Mouse (Mus musculus): Measurements from ENCODE around the gene Arhgef17. TPM values are rescaled to one million over a fixed set of nuclear protein-coding genes. Genes with fewer than 3 reads are reported as not detected.
A peak's percentile ranks its signal among the peaks of the same experiment; 100 is the strongest.

Arhgef17 gene
- polyA plus RNA-seq (2016; fragmentation: Nextera tagmentation; extraction: Ambion mirVana) = 6.4 and 7.1 TPM in 2 replicates

DNA sequence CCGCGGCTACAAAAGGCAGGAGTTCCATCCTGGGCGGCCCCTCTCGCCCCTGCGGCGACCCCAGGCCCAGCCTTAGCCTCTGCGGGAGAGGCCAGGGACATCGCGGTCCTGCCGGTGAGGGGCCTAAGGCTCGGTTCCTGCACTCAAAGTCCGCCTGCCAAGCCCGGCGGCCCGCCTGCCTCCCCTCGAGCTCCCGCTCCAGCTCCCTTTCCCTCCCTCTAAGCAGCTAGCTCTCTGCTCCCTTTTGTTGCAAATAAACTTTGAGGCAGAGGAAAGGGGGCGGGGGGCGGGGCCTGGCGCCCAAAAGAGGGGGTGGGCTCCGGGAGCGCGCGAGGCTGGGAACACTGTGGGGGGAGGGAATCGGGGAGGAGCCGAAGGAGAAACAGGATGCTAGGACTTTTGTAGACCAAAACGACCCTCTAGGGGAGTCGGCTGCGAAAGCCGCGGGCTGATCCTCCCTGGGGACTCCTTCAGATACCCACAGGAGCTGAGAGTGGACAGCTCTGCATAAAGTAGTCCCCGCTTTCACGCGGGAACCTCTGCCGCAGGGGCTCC, at the start of gene Arhgef17:
Gene Arhgef17 (minus strand): TSS at position 182 of the 555 bp plus-strand sequence.
- peak; percentile 93 for DNase-seq (ENCODE audit: low spot score)
- H3K36me3 ChIP-seq = peaks cover 19% of the 10 kb centered on the region
- H3K27me3 ChIP-seq (ENCODE audit: low read depth, poor library complexity, severe bottlenecking) = peaks cover 28% of the 10 kb centered on the region
- peak within 1 kb of the TSS; percentile 77 for H3K4me3 ChIP-seq
- under 1% methylated on average over 35 of the region's 35 CpGs for WGBS
- H3K27ac ChIP-seq (replicated peaks) = peak within 1 kb of the TSS; percentile 97
- H3K9me3 ChIP-seq (replicated peaks) = no peaks in the 10 kb centered on the region
- peaks cover 62% of the 10 kb centered on the region for H3K4me1 ChIP-seq

DNA sequence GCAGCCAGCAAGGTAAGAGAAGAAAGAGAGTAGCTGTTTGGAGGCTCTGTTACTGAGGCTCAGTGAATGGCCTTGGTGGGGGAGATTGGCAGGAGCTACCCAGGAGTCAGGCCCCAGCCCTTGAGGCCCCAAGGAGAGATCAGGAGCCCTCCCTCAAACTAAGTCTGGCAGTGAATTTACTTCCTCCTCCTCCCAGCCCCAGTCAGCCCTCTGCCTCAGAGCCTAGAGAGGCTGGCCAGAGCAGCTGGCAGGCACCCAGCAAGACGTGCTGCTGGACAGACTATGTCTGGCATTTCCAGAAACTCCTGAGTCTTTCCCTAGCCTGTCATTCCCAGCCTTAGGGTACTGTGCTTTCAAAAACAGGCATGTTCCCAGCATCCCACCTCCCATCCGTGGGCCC, 47.3 kb upstream of the Arhgef17 start:
- DNase-seq (ENCODE audit: low spot score) = no peak
- Histone ChIP-seq H3K27ac (replicated peaks) (no peak overlapping the region), H3K27me3 (ENCODE audit: low read depth, poor library complexity, severe bottlenecking) (peaks cover 23% of the 10 kb centered on the region), H3K4me1 (peaks cover 11% of the 10 kb centered on the region), H3K36me3 (no peaks in the 10 kb centered on the region), H3K4me3 (no peak overlapping the region), H3K9me3 (replicated peaks) (no peaks in the 10 kb centered on the region)
- 52% methylated on average over 2 of the region's 2 CpGs for WGBS

DNA sequence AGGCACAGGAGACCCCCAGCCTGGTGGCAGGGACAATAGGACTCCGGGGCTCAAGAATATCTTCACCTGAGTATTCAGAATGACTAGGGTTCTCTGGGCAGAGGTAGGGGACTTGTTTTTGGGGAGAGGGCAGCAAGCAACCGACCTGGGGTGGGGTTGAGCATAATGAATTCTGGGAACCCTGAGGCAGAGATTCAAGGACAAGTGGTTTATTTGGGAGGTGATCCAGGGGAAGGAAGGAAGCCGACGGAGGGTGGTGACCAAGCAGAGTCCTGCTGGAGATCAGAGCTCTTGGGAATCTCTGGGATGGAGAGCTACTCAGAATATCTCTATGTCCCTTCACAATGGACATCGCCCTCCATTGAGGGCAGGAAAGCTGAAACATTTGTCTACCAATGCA, 46.3 kb upstream of the Arhgef17 start:
- peaks cover 33% of the 10 kb centered on the region for H3K27me3 ChIP-seq (ENCODE audit: low read depth, poor library complexity, severe bottlenecking)
- H3K4me3 ChIP-seq = no peak overlapping the region
- H3K27ac ChIP-seq (replicated peaks) = no peak overlapping the region
- WGBS = 88% methylated on average over 5 of the region's 5 CpGs
- DNase-seq (ENCODE audit: low spot score) = no peak
- H3K9me3 ChIP-seq (replicated peaks) = no peaks in the 10 kb centered on the region
- no peaks in the 10 kb centered on the region for H3K36me3 ChIP-seq
- peaks cover 14% of the 10 kb centered on the region for H3K4me1 ChIP-seq

DNA sequence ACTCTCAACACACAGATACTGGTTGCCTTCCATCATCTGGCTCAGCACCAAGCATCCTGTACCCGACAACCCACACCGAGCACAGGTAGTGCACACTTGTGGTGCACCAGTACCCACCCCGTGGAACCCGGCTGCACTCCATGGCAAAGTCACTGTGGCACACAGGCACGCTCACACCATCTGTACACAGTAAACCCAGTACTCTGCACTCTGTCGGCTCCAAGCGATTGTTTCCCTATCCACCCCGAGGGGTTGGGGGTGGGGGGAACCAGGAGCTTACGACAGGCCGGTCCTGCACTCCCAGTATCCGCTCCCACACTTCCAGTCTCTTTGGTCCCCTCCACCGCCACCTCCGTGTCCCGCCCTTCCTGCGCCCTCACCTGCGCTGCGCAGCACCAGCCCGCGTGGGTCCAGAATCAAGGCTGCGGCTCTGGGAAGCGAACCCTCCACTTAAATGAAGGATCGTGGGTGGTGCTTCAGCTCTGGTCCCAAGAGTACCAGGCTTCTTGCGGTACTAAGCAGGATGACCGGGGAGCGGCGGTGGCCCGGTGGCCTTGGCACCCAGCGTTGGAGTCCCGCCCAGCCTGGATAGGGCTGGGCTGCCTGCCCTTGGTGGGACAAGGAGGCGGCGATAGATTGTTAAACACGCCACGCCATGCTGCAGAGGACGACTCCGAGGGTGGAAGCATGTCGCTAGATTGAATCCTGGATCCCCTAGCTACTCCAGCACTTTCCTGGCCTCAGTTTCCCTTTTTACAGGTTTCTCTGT, 42.4 kb upstream of the Arhgef17 start, which contains the start of gene P2ry6:
Gene P2ry6 (minus strand): TSS at position 515 of the 769 bp plus-strand sequence.
- no peak for DNase-seq (ENCODE audit: low spot score)
- no peaks in the 10 kb centered on the region for H3K36me3 ChIP-seq
- H3K27ac ChIP-seq (replicated peaks) = peak within 1 kb of the TSS; percentile 24; the same call in 1 of the 2 replicates
- WGBS = 4% methylated on average over 36 of the region's 36 CpGs
- H3K4me1 ChIP-seq = peaks cover 14% of the 10 kb centered on the region
- peaks cover 55% of the 10 kb centered on the region for H3K27me3 ChIP-seq (ENCODE audit: low read depth, poor library complexity, severe bottlenecking)
- peak within 1 kb of the TSS; percentile 48 for H3K4me3 ChIP-seq
- no peaks in the 10 kb centered on the region for H3K9me3 ChIP-seq (replicated peaks)

DNA sequence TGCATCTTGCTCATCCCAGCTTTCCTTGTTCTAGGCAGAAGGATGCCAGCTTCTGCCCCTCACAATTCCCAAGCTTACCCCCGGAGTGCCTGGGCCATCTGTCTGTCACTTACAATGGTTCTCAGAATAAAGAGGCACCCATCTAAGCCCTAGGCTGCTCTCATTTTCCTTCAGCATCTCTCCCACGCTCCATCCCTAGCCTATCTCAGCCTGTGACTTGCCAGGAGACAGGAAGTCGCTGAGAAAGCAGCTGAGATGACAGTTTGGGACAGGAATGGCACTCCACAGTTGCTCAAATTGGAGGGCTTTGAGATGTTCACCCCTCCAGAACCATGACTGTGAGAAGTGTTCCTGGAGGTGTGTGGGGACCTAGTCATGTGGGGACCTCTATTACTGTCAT, 41.0 kb upstream of the Arhgef17 start:
- H3K4me3 ChIP-seq = no peak overlapping the region
- no peaks in the 10 kb centered on the region for H3K9me3 ChIP-seq (replicated peaks)
- WGBS = 53% methylated on average over 3 of the region's 3 CpGs
- H3K27ac ChIP-seq (replicated peaks) = no peak overlapping the region
- no peak for DNase-seq (ENCODE audit: low spot score)
- H3K36me3 ChIP-seq = no peaks in the 10 kb centered on the region
- peaks cover 54% of the 10 kb centered on the region for H3K27me3 ChIP-seq (ENCODE audit: low read depth, poor library complexity, severe bottlenecking)
- H3K4me1 ChIP-seq = peaks cover 14% of the 10 kb centered on the region

DNA sequence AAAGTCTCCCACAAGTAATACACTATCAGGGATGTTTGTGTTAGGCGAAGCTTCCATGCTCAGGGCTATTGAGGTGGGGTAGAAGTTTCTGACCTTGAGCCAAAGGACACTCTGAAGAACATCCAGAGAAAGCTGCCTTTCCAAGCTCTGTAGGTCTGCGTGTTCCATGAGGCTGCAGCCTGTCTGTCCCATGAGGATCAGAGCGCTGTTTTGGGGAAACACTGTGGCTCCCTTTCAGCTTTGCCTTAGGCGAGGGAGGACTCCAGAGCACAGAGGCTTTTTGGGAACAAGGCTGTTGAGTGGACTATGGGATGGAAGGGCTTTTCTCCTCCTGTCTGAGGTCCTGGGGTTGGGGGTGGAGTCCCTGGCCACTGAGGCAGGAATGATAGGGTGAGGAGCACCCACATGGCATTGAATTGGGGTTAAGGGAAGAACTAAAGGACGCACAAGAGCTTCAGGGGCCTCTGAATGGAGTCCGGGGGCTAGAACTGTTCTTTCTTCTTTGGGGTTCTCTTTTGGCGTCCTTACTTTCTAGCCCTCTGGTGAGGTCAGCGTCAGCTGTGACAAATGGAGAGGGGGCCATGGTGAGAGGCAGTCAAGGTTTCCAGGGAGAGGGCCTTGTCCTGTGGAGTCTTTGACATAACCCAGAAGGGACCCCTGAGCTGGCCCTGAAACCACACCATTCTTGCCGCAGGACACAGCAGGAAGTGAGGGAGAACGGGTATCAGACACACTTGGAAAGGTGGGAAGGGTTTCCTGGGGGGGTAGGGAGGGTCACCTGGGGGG, 37.2 kb upstream of the Arhgef17 start:
- no peak for DNase-seq (ENCODE audit: low spot score)
- 79% methylated on average over 10 of the region's 10 CpGs for WGBS
- H3K36me3 ChIP-seq = no peaks in the 10 kb centered on the region
- H3K27ac ChIP-seq (replicated peaks) = no peak overlapping the region
- no peaks in the 10 kb centered on the region for H3K9me3 ChIP-seq (replicated peaks)
- peaks cover 32% of the 10 kb centered on the region for H3K27me3 ChIP-seq (ENCODE audit: low read depth, poor library complexity, severe bottlenecking)
- peaks cover 13% of the 10 kb centered on the region for H3K4me1 ChIP-seq
- no peak overlapping the region for H3K4me3 ChIP-seq

DNA sequence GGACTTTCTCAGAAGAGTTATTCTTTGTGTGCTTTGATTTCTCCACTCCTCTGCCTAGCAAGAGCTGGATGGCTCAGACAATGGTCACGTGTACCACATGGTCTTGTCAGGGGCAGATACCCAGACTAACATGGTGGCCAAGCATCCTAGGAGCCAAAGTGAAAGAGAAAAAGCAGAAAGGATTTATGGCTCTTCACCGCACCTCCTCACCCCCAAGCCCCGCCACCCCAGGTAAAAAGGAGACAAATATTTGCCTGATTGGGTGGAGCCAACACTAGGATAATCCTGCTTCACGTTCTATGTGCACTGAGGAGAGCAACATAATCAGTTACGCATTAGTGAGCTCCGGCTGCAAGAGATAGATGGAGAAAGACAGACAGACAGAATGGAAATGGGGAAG, 36.5 kb upstream of the Arhgef17 start:
- WGBS = 82% methylated on average over 6 of the region's 6 CpGs
- Histone ChIP-seq H3K4me1 (peaks cover 11% of the 10 kb centered on the region), H3K9me3 (replicated peaks) (no peaks in the 10 kb centered on the region), H3K4me3 (no peak overlapping the region), H3K36me3 (no peaks in the 10 kb centered on the region), H3K27me3 (ENCODE audit: low read depth, poor library complexity, severe bottlenecking) (peaks cover 25% of the 10 kb centered on the region), H3K27ac (replicated peaks) (no peak overlapping the region)
- no peak for DNase-seq (ENCODE audit: low spot score)

DNA sequence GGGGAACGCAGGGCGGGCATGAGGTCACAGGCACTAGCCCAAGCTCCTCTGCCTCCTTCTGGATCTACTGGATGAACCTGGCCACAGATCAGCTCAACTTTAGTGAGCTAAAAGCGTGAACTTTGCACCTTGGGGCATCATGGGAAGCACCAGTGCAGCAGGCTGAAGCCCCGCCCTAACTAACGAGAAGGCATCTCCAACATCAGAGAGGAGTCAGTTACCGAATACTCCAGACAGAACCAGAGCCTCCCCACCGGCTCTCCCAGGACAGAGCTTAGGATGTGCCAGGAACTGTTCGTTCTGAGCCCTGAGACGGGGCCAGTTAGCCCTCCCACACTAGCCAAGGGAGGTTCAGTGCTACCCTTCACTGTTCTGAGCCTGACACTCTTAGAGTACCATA, 35.9 kb upstream of the Arhgef17 start:
- Histone ChIP-seq H3K36me3 (no peaks in the 10 kb centered on the region), H3K27ac (replicated peaks) (no peak overlapping the region), H3K9me3 (replicated peaks) (no peaks in the 10 kb centered on the region), H3K27me3 (ENCODE audit: low read depth, poor library complexity, severe bottlenecking) (peaks cover 19% of the 10 kb centered on the region), H3K4me3 (no peak overlapping the region), H3K4me1 (peaks cover 11% of the 10 kb centered on the region)
- DNase-seq (ENCODE audit: low spot score) = no peak
- 88% methylated on average over 9 of the region's 9 CpGs for WGBS

DNA sequence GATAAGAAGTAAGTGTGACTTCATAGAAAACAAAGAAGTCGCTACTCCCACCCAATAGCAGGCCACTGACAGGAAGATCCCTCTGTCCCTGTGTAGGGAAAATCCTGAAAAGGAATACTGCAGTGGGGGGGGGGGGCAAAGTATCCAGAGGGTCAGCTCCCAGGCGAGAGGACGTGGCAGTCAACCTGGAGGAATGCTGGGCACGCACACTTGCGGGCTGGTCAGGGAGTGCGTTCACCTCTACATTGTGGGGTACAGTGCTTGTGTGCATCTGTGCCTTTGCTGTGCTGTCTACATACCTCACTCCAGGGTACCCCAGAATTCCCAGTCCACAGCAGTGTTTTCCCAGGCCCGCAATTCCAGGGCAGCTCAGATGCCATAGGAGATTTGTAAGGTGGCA, 34.1 kb upstream of the Arhgef17 start:
- DNase-seq (ENCODE audit: low spot score) = no peak
- Histone ChIP-seq H3K36me3 (no peaks in the 10 kb centered on the region), H3K27me3 (ENCODE audit: low read depth, poor library complexity, severe bottlenecking) (peaks cover 5% of the 10 kb centered on the region; the same call in 1 of the 2 replicates), H3K9me3 (replicated peaks) (no peaks in the 10 kb centered on the region), H3K27ac (replicated peaks) (no peak overlapping the region), H3K4me1 (peaks cover 11% of the 10 kb centered on the region), H3K4me3 (no peak overlapping the region)
- 71% methylated on average over 7 of the region's 7 CpGs for WGBS

DNA sequence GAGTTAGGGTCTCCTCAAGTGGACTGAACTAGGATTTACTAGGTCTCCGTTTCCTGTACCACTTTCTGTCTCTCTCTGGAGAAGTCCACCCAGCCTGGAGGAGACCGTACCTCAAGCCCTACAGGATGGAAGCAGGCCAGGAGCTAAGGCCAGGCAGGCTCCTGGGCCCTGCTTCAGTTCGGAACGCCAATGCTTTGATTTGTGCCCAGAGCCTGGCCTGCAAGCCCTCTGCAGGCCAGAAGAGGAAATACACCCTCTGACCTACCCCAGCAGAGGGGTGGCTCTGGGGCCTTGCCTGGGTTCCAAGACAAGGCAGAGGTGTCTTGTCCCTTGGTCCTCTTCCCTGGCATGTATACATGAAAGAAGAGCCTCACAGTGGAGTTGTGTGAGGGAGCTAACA, 33.2 kb upstream of the Arhgef17 start:
- Histone ChIP-seq H3K27ac (replicated peaks) (no peak overlapping the region), H3K27me3 (ENCODE audit: low read depth, poor library complexity, severe bottlenecking) (peaks cover 5% of the 10 kb centered on the region; the same call in 1 of the 2 replicates), H3K4me3 (no peak overlapping the region), H3K36me3 (no peaks in the 10 kb centered on the region), H3K9me3 (replicated peaks) (no peaks in the 10 kb centered on the region), H3K4me1 (peaks cover 11% of the 10 kb centered on the region)
- WGBS = 26% methylated on average over 4 of the region's 4 CpGs
- peak; percentile 40 for DNase-seq (ENCODE audit: low spot score)

DNA sequence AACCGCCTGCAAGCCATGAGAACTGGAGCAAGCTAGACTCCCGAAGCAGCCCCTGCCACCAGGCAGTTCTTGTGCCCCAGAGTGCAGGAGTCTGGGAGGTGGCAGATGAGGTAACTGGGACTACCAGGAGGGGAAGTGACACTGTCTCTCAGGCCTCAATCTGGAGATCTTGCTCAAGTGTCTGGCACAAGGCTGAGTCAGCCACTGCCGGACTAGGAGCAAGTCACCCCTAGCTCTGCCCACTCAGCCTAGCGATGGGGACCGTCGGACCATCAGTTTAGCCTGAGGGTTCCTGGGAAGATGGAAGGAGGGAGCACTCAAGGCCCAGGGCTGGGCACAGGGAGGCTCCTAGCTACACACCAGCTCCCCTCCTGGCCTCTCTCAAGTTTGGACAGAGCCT, 32.3 kb upstream of the Arhgef17 start:
- H3K9me3 ChIP-seq (replicated peaks) = no peaks in the 10 kb centered on the region
- DNase-seq (ENCODE audit: low spot score) = no peak
- no peak overlapping the region for H3K4me3 ChIP-seq
- H3K27ac ChIP-seq (replicated peaks) = peak overlapping the region; percentile 10; the same call in 1 of the 2 replicates
- H3K27me3 ChIP-seq (ENCODE audit: low read depth, poor library complexity, severe bottlenecking) = peaks cover under 1% of the 10 kb centered on the region; the same call in 1 of the 2 replicates
- H3K4me1 ChIP-seq = peaks cover 11% of the 10 kb centered on the region
- WGBS = 80% methylated on average over 6 of the region's 6 CpGs
- no peaks in the 10 kb centered on the region for H3K36me3 ChIP-seq

DNA sequence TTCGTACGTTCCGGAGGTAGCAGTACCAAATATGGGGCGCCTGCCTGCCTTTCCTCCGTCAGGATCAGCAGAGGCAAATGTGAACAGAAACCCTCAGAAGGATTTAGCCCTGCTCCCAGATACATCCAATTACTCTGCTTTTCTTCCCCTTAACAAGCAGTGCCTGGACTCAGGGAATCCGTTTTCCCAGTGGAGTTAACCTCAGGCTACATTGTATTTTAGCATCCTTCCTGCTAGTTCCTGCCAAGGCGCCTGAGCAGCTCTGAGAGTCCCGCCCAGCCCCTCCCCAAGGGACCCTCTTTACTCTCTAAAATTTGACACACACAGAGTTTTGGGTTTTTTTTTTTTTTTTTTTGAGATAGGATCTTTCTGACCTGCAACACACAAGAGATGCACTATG, 31.5 kb upstream of the Arhgef17 start:
- 78% methylated on average over 8 of the region's 8 CpGs for WGBS
- Histone ChIP-seq H3K9me3 (replicated peaks) (no peaks in the 10 kb centered on the region), H3K36me3 (no peaks in the 10 kb centered on the region), H3K27ac (replicated peaks) (0 out of 2 replicates have a peak overlapping the region, but pooled peaks have one; percentile 17), H3K4me3 (no peak overlapping the region), H3K27me3 (ENCODE audit: low read depth, poor library complexity, severe bottlenecking) (no peaks in the 10 kb centered on the region), H3K4me1 (peaks cover 11% of the 10 kb centered on the region)
- no peak for DNase-seq (ENCODE audit: low spot score)
